Mouse (Mus musculus): Measurements from ENCODE around the gene Cd244a. TPM values are rescaled to one million over a fixed set of nuclear protein-coding genes. Genes with fewer than 3 reads are reported as not detected.

Cd244a gene
- polyA plus RNA-seq, 1 experiment = 1.9 TPM

DNA sequence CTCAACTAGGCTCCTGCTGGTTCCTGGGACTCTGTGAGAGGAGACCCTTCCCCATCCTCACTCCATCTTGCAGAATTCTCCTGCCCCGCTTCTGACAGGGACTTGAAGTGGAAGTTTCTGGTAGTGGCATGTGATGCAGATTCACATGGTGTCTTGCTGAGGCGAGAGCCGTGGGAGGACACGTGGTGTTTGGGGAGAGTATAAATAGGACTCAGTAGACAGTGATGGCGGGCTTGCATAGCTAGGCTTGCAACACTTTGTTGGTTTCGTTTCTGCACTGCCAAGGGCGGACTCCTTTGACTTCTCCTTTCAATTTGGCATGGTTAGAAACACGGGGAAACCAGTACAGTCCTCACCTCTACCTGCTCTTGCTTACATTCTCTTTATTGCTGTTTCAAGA is 60.0 kb downstream of the Cd244a start:
- TF ChIP-seq CTCF (IDR thresholded peaks at IDR 0.05; ENCODE audit: borderline replicate concordance, control insufficient read depth, extremely low read depth, insufficient read depth, low read length, poor library complexity) = no peak
- no peak for TF ChIP-seq POLR2A (IDR thresholded peaks at IDR 0.05; ENCODE audit: control insufficient read depth, extremely low read depth, insufficient read depth, low read length, poor library complexity)
- no peak for DNase-seq
- H3K4me3 ChIP-seq (ENCODE audit: control insufficient read depth, insufficient read depth, low read length) = no peak overlapping the region
- H3K36me3 ChIP-seq (ENCODE audit: control insufficient read depth, insufficient read depth, low read length) = no peaks in the 10 kb centered on the region
- peaks cover 5% of the 10 kb centered on the region for H3K4me1 ChIP-seq (replicated peaks; ENCODE audit: control insufficient read depth, insufficient read depth, low read length)
- WGBS = 29% methylated on average over 8 of the region's 8 CpGs
- H3K27me3 ChIP-seq (ENCODE audit: control insufficient read depth, insufficient read depth, low read length) = no peaks in the 10 kb centered on the region
- no peak overlapping the region for H3K27ac ChIP-seq (ENCODE audit: control insufficient read depth, insufficient read depth, low read length)

DNA sequence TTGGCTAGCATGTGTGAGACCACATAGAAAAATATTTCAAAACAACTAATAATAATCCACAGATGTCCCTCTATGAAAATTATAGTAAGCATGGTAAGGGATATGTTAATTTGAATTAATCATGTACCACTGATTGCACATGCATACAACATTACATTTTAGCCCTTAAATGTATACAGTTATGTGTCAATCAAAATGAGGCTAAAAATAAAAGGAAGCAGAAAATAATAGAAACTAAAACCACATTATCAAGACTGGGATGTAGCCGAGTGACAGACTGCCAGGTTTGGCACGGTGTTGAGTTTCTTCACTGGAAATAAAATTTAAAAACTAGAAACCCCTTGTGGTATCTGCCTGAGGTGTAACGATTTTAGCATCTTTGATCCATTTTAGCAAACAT is 60.7 kb downstream of the Cd244a start:
- Histone ChIP-seq H3K27me3 (ENCODE audit: control insufficient read depth, insufficient read depth, low read length) (no peaks in the 10 kb centered on the region), H3K4me1 (replicated peaks; ENCODE audit: control insufficient read depth, insufficient read depth, low read length) (peaks cover 5% of the 10 kb centered on the region), H3K4me3 (ENCODE audit: control insufficient read depth, insufficient read depth, low read length) (no peak overlapping the region), H3K27ac (ENCODE audit: control insufficient read depth, insufficient read depth, low read length) (no peak overlapping the region), H3K36me3 (ENCODE audit: control insufficient read depth, insufficient read depth, low read length) (no peaks in the 10 kb centered on the region)
- WGBS = 21% methylated on average over 3 of the region's 3 CpGs
- no peak for DNase-seq
- TF ChIP-seq POLR2A (IDR thresholded peaks at IDR 0.05; ENCODE audit: control insufficient read depth, extremely low read depth, insufficient read depth, low read length, poor library complexity) = no peak
- no peak for TF ChIP-seq CTCF (IDR thresholded peaks at IDR 0.05; ENCODE audit: borderline replicate concordance, control insufficient read depth, extremely low read depth, insufficient read depth, low read length, poor library complexity)

DNA sequence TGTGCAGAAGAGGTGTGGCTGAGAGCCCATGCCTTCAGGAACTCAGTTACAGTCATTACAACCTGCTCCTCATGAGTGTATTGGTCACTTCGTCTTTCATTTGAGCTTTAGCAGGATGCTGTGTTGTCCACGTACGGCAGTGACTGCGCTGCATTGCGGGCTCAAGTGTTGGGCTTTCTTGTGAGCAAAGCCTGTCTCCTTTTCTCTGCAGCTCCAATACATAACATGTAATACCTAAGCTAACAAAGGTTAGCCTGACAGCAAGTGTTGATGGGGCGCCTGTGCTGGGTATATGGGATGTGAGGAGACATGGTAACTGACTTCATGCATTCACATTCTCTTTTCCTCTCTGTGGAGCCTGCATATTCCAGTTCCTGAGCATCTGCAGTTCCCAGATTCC is 61.1 kb downstream of the Cd244a start:
- Histone ChIP-seq H3K27ac (ENCODE audit: control insufficient read depth, insufficient read depth, low read length) (no peak overlapping the region), H3K36me3 (ENCODE audit: control insufficient read depth, insufficient read depth, low read length) (no peaks in the 10 kb centered on the region), H3K27me3 (ENCODE audit: control insufficient read depth, insufficient read depth, low read length) (no peaks in the 10 kb centered on the region), H3K4me1 (replicated peaks; ENCODE audit: control insufficient read depth, insufficient read depth, low read length) (peaks cover 5% of the 10 kb centered on the region), H3K4me3 (ENCODE audit: control insufficient read depth, insufficient read depth, low read length) (no peak overlapping the region)
- no peak for DNase-seq
- TF ChIP-seq POLR2A (IDR thresholded peaks at IDR 0.05; ENCODE audit: control insufficient read depth, extremely low read depth, insufficient read depth, low read length, poor library complexity) = no peak
- no peak for TF ChIP-seq CTCF (IDR thresholded peaks at IDR 0.05; ENCODE audit: borderline replicate concordance, control insufficient read depth, extremely low read depth, insufficient read depth, low read length, poor library complexity)
- WGBS = 86% methylated on average over 6 of the region's 6 CpGs

DNA sequence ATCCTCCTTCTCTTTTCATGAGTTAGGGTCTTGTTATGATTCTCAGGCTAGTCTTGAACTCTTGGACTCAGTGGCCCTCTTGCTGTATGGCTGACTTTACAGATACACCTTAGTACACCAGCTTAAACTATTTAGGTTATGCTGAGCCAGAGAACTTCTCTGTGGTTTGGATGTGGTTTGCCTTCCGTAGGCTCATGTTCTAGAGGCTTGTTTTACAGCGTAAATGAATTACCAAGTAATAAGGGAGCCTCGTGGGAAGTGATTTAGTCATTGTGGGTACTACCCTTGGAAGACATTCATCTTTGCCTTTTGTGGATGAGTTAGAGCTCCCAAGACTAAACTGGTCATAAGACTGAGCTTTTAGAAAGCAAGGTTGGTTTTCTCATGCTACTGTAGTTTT is 68.8 kb downstream of the Cd244a start:
- H3K27me3 ChIP-seq (ENCODE audit: control insufficient read depth, insufficient read depth, low read length) = no peaks in the 10 kb centered on the region
- DNase-seq = no peak
- TF ChIP-seq CTCF (IDR thresholded peaks at IDR 0.05; ENCODE audit: borderline replicate concordance, control insufficient read depth, extremely low read depth, insufficient read depth, low read length, poor library complexity) = no peak
- TF ChIP-seq POLR2A (IDR thresholded peaks at IDR 0.05; ENCODE audit: control insufficient read depth, extremely low read depth, insufficient read depth, low read length, poor library complexity) = no peak
- no peak overlapping the region for H3K27ac ChIP-seq (ENCODE audit: control insufficient read depth, insufficient read depth, low read length)
- H3K4me1 ChIP-seq (replicated peaks; ENCODE audit: control insufficient read depth, insufficient read depth, low read length) = peaks cover 12% of the 10 kb centered on the region
- no peak overlapping the region for H3K4me3 ChIP-seq (ENCODE audit: control insufficient read depth, insufficient read depth, low read length)
- no peaks in the 10 kb centered on the region for H3K36me3 ChIP-seq (ENCODE audit: control insufficient read depth, insufficient read depth, low read length)
- 16% methylated on average over 3 of the region's 3 CpGs for WGBS

DNA sequence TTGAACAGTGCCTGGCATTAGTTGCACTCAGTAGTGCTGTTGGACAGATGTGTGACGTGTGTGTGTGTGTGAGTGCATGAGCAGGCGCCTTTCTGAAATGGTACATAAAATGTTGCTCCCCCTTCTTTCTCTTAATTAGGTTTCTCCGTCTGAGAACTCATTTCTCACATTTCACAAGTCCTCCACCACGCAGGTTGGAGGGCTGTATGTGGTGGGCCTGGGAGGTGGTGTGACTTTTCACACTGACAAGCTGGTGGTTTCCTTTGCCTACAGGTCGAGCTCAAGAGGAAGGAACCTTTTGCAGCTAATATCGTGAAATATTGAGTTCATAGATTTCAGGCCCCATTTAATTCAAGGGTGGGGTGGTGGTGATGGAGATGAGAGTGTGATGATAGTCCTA is 70.2 kb downstream of the Cd244a start:
- H3K27ac ChIP-seq (ENCODE audit: control insufficient read depth, insufficient read depth, low read length) = no peak overlapping the region
- no peaks in the 10 kb centered on the region for H3K36me3 ChIP-seq (ENCODE audit: control insufficient read depth, insufficient read depth, low read length)
- no peak for TF ChIP-seq POLR2A (IDR thresholded peaks at IDR 0.05; ENCODE audit: control insufficient read depth, extremely low read depth, insufficient read depth, low read length, poor library complexity)
- TF ChIP-seq CTCF (IDR thresholded peaks at IDR 0.05; ENCODE audit: borderline replicate concordance, control insufficient read depth, extremely low read depth, insufficient read depth, low read length, poor library complexity) = no peak
- peaks cover 12% of the 10 kb centered on the region for H3K4me1 ChIP-seq (replicated peaks; ENCODE audit: control insufficient read depth, insufficient read depth, low read length)
- H3K4me3 ChIP-seq (ENCODE audit: control insufficient read depth, insufficient read depth, low read length) = no peak overlapping the region
- DNase-seq = no peak
- no peaks in the 10 kb centered on the region for H3K27me3 ChIP-seq (ENCODE audit: control insufficient read depth, insufficient read depth, low read length)
- WGBS = 34% methylated on average over 6 of the region's 6 CpGs

DNA sequence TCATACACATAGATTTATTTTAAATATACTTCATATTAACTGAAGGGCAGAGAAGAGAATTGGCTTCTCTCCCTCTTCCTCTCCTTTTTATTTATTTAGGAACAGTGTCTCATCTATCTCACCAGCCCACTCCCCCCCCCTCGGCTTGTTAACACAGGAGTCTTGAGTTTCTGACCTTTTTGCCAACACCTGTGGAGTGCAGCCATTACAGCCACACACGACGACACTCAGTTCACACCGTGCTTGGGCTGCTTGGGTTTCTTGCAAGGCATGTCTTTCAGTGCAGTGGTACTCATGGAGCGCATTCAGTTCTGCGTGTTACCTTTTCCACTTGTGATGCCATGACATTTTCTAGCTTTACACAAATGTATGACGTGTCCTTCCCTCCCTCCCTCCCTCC is 71.0 kb downstream of the Cd244a start:
- Histone ChIP-seq H3K27ac (ENCODE audit: control insufficient read depth, insufficient read depth, low read length) (no peak overlapping the region), H3K4me3 (ENCODE audit: control insufficient read depth, insufficient read depth, low read length) (no peak overlapping the region), H3K4me1 (replicated peaks; ENCODE audit: control insufficient read depth, insufficient read depth, low read length) (peaks cover 12% of the 10 kb centered on the region), H3K36me3 (ENCODE audit: control insufficient read depth, insufficient read depth, low read length) (no peaks in the 10 kb centered on the region), H3K27me3 (ENCODE audit: control insufficient read depth, insufficient read depth, low read length) (no peaks in the 10 kb centered on the region)
- TF ChIP-seq CTCF (IDR thresholded peaks at IDR 0.05; ENCODE audit: borderline replicate concordance, control insufficient read depth, extremely low read depth, insufficient read depth, low read length, poor library complexity) (no peak), POLR2A (IDR thresholded peaks at IDR 0.05; ENCODE audit: control insufficient read depth, extremely low read depth, insufficient read depth, low read length, poor library complexity) (no peak)
- DNase-seq = no peak
- WGBS = 63% methylated on average over 7 of the region's 7 CpGs

DNA sequence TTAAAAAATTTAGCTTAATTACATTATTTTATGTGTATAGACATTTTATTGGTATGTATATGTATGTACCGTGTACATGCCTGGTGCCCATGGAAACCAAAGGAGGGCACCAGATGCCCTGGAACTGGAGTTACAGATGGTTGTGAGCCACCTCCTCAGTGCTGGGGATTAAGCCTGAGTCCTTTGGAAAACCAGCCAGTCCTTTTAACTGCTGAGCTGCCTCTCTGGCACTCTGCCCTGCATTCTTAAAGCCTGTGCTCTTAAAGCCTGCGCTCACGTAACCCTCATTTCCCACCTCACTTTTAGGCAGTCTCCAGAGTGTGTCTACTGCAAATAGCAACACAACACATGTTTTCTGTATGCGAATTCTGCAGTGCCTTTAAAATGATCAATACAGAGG is 71.9 kb downstream of the Cd244a start:
- no peak for TF ChIP-seq POLR2A (IDR thresholded peaks at IDR 0.05; ENCODE audit: control insufficient read depth, extremely low read depth, insufficient read depth, low read length, poor library complexity)
- TF ChIP-seq CTCF (IDR thresholded peaks at IDR 0.05; ENCODE audit: borderline replicate concordance, control insufficient read depth, extremely low read depth, insufficient read depth, low read length, poor library complexity) = no peak
- H3K27me3 ChIP-seq (ENCODE audit: control insufficient read depth, insufficient read depth, low read length) = no peaks in the 10 kb centered on the region
- 57% methylated on average over 4 of the region's 4 CpGs for WGBS
- no peak for DNase-seq
- H3K4me1 ChIP-seq (replicated peaks; ENCODE audit: control insufficient read depth, insufficient read depth, low read length) = peaks cover 12% of the 10 kb centered on the region
- H3K4me3 ChIP-seq (ENCODE audit: control insufficient read depth, insufficient read depth, low read length) = no peak overlapping the region
- H3K36me3 ChIP-seq (ENCODE audit: control insufficient read depth, insufficient read depth, low read length) = no peaks in the 10 kb centered on the region
- H3K27ac ChIP-seq (ENCODE audit: control insufficient read depth, insufficient read depth, low read length) = no peak overlapping the region
